Mouse (Mus musculus) lung, adult 2 months (tissue): Measurements from ENCODE around the gene Actg1. TPM values are rescaled to one million over a fixed set of nuclear protein-coding genes. Genes with fewer than 3 reads are reported as not detected.

Experiments
- DNase-seq: peaks from one replicate; pipeline ENCODE4 v3.0.0; 2022
- H3K4me1 ChIP-seq: fragments of 200-500 bp; 2 replicates; pipeline ENCODE4 v1.6.1; 2011; ENCODE audit warnings: low read length; ENCODE audit not compliant: control insufficient read depth, insufficient read depth
- H3K4me3 ChIP-seq: fragments of 200-500 bp; replicated peaks from 2 replicates; pipeline ENCODE3; 2011; ENCODE audit warnings: low read depth, mild to moderate bottlenecking, control low read depth, low read length; ENCODE audit errors: extremely low read depth
- CTCF ChIP-seq: fragments of 200-500 bp; IDR thresholded peaks from 2 replicates; pipeline ENCODE4 v1.5.1; 2011; ENCODE audit warnings: mild to moderate bottlenecking, low read length, control low read depth; ENCODE audit not compliant: insufficient read depth
- POLR2A ChIP-seq: fragments of 200-500 bp; IDR thresholded peaks from 2 replicates; pipeline ENCODE4 v1.6.1; 2011; ENCODE audit warnings: low read depth, mild to moderate bottlenecking, control low read depth, low read length, borderline replicate concordance; ENCODE audit errors: extremely low read depth
- WGBS: fragments of 180-500 bp; shearing (Covaris S2); methylation state at CpG from one replicate; pipeline ENCODE4 v1.1.7; 2018; 5-methylcytosine and 5-hydroxymethylcytosine counted together
- polyA plus RNA-seq: library from polyadenylated mRNA; depleted of rRNA; stranded (reverse); fragments of >200 nt; gene quantifications from 2 replicates; pipeline ENCODE4 v1.2.3, GENCODE M21; 2012

The Actg1 gene
- polyA plus RNA-seq, 1 experiment = 1,175 TPM

DNA sequence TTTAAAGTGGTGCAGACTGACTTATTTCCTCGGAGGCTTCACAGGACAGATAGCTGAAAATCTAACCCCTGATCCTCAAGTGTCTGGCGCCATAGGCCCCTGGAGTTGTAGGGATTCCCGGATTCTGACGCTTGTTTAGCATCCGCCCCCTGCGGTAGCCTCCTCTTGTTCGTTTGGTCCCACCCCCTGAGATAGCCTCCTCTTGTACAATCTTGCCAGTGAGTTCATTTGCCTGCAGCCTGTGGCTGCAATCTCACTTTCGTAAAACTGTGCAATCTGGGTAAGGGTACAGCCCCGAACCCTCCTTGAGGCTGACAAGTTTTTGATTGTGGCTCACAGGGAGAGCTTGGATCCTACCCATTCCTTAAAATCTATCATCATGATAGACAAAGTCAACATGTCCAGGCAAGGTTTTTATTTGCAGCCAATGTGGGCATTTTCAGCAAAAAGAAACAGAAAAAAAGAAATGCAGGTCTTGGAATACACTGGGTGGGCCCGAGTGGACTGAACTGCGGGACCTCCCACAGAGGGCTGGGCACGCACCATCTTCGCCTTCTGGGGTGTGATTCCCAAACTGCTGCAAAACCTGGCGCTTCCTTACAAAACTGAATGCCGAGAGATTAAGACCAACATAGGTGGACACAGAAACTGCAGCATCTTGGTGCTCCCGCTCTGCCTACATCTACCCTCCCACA is 33.5 kb downstream of the Actg1 start:
- DNase-seq = no peak
- TF ChIP-seq CTCF = no peak
- TF ChIP-seq POLR2A = no peak
- H3K4me1 ChIP-seq = peaks cover 9% of the 10 kb centered on the region; the same call in 1 of the 2 replicates
- no peak overlapping the region for H3K4me3 ChIP-seq
- 58% methylated on average over 16 of the region's 16 CpGs for WGBS

DNA sequence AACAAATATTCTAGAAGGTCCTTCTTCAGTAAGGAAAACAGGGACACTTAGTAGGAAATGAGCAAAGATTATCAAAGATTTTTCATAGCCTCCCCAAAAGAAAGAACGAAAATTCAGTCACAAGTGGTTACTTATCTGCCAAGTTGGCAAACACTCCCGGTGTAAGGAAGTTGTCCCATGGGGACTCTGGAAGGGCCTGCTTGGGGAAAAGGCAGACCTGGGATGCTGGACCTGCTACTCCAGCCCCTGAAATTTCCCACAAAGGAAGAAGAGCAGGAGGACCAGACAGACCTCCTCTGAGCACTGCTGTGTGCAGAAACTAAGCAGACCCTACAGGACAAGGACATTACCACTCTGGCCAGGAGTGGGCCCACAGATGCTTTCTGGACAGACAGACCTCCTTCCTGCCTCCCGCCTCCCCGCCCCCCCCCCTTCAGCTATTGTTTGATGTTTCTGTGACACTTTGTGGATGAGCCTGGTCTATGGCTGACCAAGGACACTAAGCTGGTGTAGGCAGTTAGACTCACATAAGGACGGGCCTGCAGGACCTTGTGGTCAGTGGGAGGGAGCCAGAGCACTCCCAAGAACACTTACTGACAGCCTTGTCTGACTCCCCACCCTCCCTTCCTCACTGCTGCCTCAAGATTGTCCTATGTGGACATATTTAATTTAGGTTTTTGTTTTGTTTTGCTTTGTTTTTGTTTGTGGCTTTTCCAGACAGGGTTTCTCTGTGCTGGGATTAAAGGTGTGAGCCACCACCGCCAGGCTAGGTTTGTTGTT is 34.2 kb downstream of the Actg1 start:
- WGBS = 45% methylated on average over 6 of the region's 6 CpGs
- H3K4me3 ChIP-seq = no peak overlapping the region
- TF ChIP-seq CTCF = no peak
- TF ChIP-seq POLR2A = no peak
- no peak for DNase-seq
- H3K4me1 ChIP-seq = peaks cover 9% of the 10 kb centered on the region; the same call in 1 of the 2 replicates

GRCm38 (mm10) chr11:120312069-120312468 is 36.3 kb downstream of the Actg1 start:
- no peak for TF ChIP-seq CTCF
- TF ChIP-seq POLR2A = no peak
- peaks cover 9% of the 10 kb centered on the region; the same call in 1 of the 2 replicates for H3K4me1 ChIP-seq
- no peak overlapping the region for H3K4me3 ChIP-seq
- DNase-seq = no peak
- 81% methylated on average over 6 of the region's 6 CpGs for WGBS

GRCm38 (mm10) chr11:120311561-120311960 is 36.8 kb downstream of the Actg1 start:
- Histone ChIP-seq H3K4me3 (no peak overlapping the region), H3K4me1 (peaks cover 9% of the 10 kb centered on the region; the same call in 1 of the 2 replicates)
- DNase-seq = peak; percentile 53
- 60% methylated on average over 10 of the region's 10 CpGs for WGBS
- no peak for TF ChIP-seq CTCF
- TF ChIP-seq POLR2A = no peak

GRCm38 (mm10) chr11:120310813-120311312 is 37.5 kb downstream of the Actg1 start:
- WGBS = 1% methylated on average over 45 of the region's 45 CpGs
- H3K4me1 ChIP-seq = peaks cover 9% of the 10 kb centered on the region; the same call in 1 of the 2 replicates

DNA sequence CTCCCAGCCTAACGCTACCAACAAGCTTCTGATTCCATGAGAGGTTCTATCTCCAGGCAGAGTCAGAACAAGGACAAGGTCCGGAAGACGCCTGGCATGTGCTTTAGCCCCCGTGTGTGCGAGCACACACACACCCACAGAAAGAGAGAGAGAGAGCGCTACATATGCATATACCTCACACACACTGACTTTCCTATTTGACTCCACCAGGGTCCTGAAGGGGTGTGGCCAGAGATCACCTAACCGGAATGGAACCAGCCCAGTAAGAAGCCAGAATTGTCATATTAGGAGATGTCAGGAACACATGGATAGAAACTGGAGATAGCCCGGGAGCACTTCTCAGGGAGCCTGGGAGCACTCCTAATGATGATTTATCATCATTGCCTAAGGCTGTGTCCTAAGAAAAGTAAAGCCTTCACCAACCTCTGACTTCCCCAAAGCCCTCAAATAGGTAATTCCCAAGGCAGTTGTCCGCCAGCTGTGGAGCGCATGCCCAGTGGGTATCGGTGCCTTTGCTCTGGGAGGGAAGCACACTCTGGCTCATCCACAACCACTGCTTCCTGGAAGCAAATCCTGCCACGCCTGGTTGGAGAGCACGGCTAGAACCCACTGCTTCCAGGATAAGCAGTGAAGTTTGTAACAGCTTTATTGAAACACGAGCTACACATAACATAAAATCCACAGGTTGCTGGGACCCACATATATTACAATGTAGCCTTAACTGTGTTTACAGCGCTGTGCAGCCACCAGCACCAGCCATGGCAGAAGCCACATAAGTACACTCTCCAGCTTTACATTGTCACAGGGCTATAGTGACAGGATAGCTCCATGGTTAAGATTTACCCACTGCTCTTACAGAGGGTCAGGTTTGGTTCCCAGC is 39.7 kb downstream of the Actg1 start:
- no peak for TF ChIP-seq CTCF
- TF ChIP-seq POLR2A = no peak
- 43% methylated on average over 15 of the region's 15 CpGs for WGBS
- peaks cover 10% of the 10 kb centered on the region for H3K4me1 ChIP-seq
- no peak overlapping the region for H3K4me3 ChIP-seq
- no peak for DNase-seq

More at GRCm38 (mm10) chr11:120310813-120311312, 37.5 kb downstream of the Actg1 start:
- TF ChIP-seq CTCF (no peak), POLR2A (no peak)
- peak overlapping the region; percentile 39 for H3K4me3 ChIP-seq
- DNase-seq = peak; percentile 82

DNA sequence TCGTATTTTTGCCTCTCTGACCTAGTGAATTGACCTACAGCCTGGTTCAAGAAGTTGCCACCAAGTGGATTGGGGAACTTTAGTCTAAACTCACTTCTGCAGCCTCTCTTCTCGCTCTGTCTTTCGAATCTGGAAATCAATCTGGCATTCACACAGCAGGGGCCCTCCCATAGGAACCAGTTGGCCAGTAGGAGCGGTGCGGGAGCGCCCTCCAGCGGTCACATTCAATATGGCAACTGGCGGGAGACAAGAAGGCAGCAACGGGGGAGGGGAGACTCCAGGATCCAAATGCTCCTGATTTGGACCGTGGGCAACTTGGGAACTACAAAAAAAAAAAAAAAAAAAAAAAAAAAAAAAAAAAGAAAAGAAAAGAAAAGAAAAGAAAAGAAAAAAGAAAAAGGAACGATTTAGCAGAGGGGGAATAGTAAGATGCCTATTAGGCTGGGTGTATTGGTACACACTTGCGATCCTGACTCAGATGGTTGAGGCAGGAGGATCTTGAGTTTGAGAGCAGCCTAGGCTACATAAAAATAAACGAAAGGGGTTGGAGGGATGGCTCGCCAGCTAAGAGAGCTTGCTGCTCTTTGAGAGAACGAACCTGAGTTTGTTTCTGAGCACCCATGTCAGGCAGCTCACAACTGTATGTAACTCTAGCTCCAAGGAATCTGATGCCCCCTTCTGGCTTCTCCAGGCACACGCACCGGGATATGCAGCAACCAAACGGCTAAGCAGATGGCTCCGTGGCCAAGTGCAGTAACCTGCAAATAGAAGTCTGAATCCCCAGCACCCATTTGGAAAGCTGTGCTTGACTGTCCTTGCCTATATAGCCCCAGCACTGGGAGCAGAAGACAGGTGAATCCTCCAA is 40.5 kb downstream of the Actg1 start:
- Histone ChIP-seq H3K4me3 (no peak overlapping the region), H3K4me1 (peaks cover 10% of the 10 kb centered on the region)
- WGBS = 6% methylated on average over 19 of the region's 19 CpGs
- DNase-seq = peak; percentile 95
- peak; percentile 87 for TF ChIP-seq CTCF
- TF ChIP-seq POLR2A = no peak

DNA sequence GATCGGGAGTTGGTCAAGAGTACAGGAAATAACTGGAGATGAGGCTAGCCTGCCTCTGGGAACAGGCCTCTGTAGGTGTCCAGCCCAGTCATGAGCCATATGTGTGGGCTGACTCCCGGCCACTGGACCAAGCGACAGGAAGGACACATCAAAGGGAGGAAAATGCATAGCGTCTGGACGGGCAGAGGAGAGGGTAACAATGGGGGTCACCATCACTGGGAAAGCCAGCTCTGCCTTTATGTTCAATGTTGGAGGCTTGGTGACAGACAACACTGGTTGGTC is 41.3 kb downstream of the Actg1 start:
- DNase-seq = no peak
- TF ChIP-seq CTCF (no peak), POLR2A (no peak)
- Histone ChIP-seq H3K4me1 (peaks cover 10% of the 10 kb centered on the region), H3K4me3 (no peak overlapping the region)
- 35% methylated on average over 5 of the region's 5 CpGs for WGBS
